Mouse (Mus musculus) hindbrain, embryonic 11.5 days (tissue): ENCODE data around the gene Plin1. TPM values are rescaled to one million over a fixed set of nuclear protein-coding genes. Genes with fewer than 3 reads are reported as not detected.

Experiments
- ATAC-seq: fragments of 200-750 bp; cut with Nextera tagmentation; 2 replicates; pipeline ENCODE4 v1.8.0; 2017; ENCODE audit warnings: mild to moderate bottlenecking, moderate TSS enrichment, moderate library complexity; ENCODE audit not compliant: low FRiP score
- DNase-seq: peaks from one replicate; pipeline ENCODE4 v3.0.0-alpha.2; 2015; ENCODE audit warnings: low spot score
- H3K27ac ChIP-seq: fragments of 300-500 bp; sonication (generic); 2 replicates; pipeline ENCODE4 v1.5.1; 2014; ENCODE audit warnings: mild to moderate bottlenecking, low read depth, low read length
- H3K27me3 ChIP-seq: fragments of 300-500 bp; sonication (generic); 2 replicates; pipeline ENCODE4 v1.6.1; 2014; ENCODE audit warnings: mild to moderate bottlenecking, low read length, moderate library complexity, mixed read lengths; ENCODE audit not compliant: control insufficient read depth, insufficient read depth
- H3K36me3 ChIP-seq: fragments of 300-500 bp; sonication (generic); 2 replicates; pipeline ENCODE4 v1.6.1; 2014; ENCODE audit warnings: mild to moderate bottlenecking, low read length, moderate library complexity, mixed read lengths; ENCODE audit not compliant: control insufficient read depth, insufficient read depth
- H3K4me1 ChIP-seq: fragments of 300-500 bp; sonication (generic); replicated peaks from 2 replicates; pipeline ENCODE4 v1.6.1; 2014; ENCODE audit warnings: low read length, mixed read lengths; ENCODE audit not compliant: control insufficient read depth, insufficient read depth
- H3K4me2 ChIP-seq: fragments of 300-500 bp; sonication (generic); replicated peaks from 2 replicates; pipeline ENCODE4 v1.6.1; 2014; ENCODE audit warnings: mild to moderate bottlenecking, low read depth, low read length
- H3K4me3 ChIP-seq: fragments of 300-500 bp; sonication (generic); 2 replicates; pipeline ENCODE4 v1.5.1; 2014; ENCODE audit warnings: low read depth, low read length
- H3K9ac ChIP-seq: fragments of 300-500 bp; sonication (generic); 2 replicates; pipeline ENCODE4 v1.6.1; 2014; ENCODE audit warnings: low read depth, low read length
- H3K9me3 ChIP-seq: fragments of 300-500 bp; sonication (generic); 2 replicates; pipeline ENCODE4 v1.6.1; 2016; ENCODE audit warnings: low read length; ENCODE audit not compliant: control insufficient read depth
- WGBS: fragments of 180-500 bp; shearing (Covaris S2); extraction: QIAGEN DNeasy Blood & Tissue Kit; methylation state at CpG from one replicate; pipeline ENCODE4 v1.1.7; 2014; 5-methylcytosine and 5-hydroxymethylcytosine counted together
- polyA plus RNA-seq: library from polyadenylated mRNA; unstranded; fragments of >200 nt; fragmentation: Nextera tagmentation; extraction: Ambion mirVana; gene quantifications from 2 replicates; pipeline ENCODE4 v1.2.1, GENCODE M21; 2014

Gene Plin1
- polyA plus RNA-seq, 1 experiment from 2014 or later, result not detected

- no peak overlapping the region for H3K4me3 ChIP-seq
- WGBS, result 81% methylated on average over 16 of the region's 16 CpGs
- DNase-seq (no peak), ATAC-seq (no peak)
- H3K9ac ChIP-seq, result no peak overlapping the region
- H3K27ac ChIP-seq, result no peak overlapping the region
- H3K9me3 ChIP-seq, result no peaks in the 10 kb centered on the region
- no peaks in the 10 kb centered on the region for H3K4me1 ChIP-seq
- no peaks in the 10 kb centered on the region for H3K27me3 ChIP-seq
- H3K36me3 ChIP-seq, result peaks cover 10% of the 10 kb centered on the region
- no peak overlapping the region for H3K4me2 ChIP-seq
These were observed 29.9 kb downstream of the Plin1 start for GRCm38 (mm10) chr7:79702755-79703154.

- no peak overlapping the region for H3K9ac ChIP-seq
- DNase-seq (no peak), ATAC-seq (no peak)
- no peaks in the 10 kb centered on the region for H3K27me3 ChIP-seq
- 91% methylated on average over 8 of the region's 8 CpGs for WGBS
- no peaks in the 10 kb centered on the region for H3K9me3 ChIP-seq
- peaks cover 14% of the 10 kb centered on the region for H3K36me3 ChIP-seq
- no peak overlapping the region for H3K27ac ChIP-seq
- H3K4me1 ChIP-seq, result no peaks in the 10 kb centered on the region
- no peak overlapping the region for H3K4me2 ChIP-seq
- no peak overlapping the region for H3K4me3 ChIP-seq
These were observed 36.2 kb downstream of the Plin1 start for GRCm38 (mm10) chr7:79696495-79696894.

GRCm38 (mm10) chr7:79680231-79680630 is 52.5 kb downstream of the Plin1 start:
- H3K27me3 ChIP-seq, result no peaks in the 10 kb centered on the region
- H3K27ac ChIP-seq, result no peak overlapping the region
- no peak overlapping the region for H3K9ac ChIP-seq
- H3K4me1 ChIP-seq, result no peaks in the 10 kb centered on the region
- DNase-seq (no peak), ATAC-seq (no peak)
- no peak overlapping the region for H3K4me2 ChIP-seq
- H3K4me3 ChIP-seq, result no peak overlapping the region
- H3K36me3 ChIP-seq, result peaks cover 14% of the 10 kb centered on the region
- H3K9me3 ChIP-seq, result no peaks in the 10 kb centered on the region
- WGBS, result 93% methylated on average over 2 of the region's 2 CpGs

GRCm38 (mm10) chr7:79679186-79679585 is 53.5 kb downstream of the Plin1 start:
- no peaks in the 10 kb centered on the region for H3K9me3 ChIP-seq
- H3K36me3 ChIP-seq, result peaks cover 14% of the 10 kb centered on the region
- H3K9ac ChIP-seq, result no peak overlapping the region
- no peak overlapping the region for H3K4me3 ChIP-seq
- no peak overlapping the region for H3K4me2 ChIP-seq
- no peak overlapping the region for H3K27ac ChIP-seq
- ATAC-seq (no peak), DNase-seq (peak; percentile 46)
- no peaks in the 10 kb centered on the region for H3K27me3 ChIP-seq
- no peaks in the 10 kb centered on the region for H3K4me1 ChIP-seq

- no peak overlapping the region for H3K4me2 ChIP-seq
- H3K27ac ChIP-seq, result no peak overlapping the region
- no peak for ATAC-seq
- H3K4me3 ChIP-seq, result no peak overlapping the region
- DNase-seq, result no peak
- 97% methylated on average over 4 of the region's 4 CpGs for WGBS
- H3K36me3 ChIP-seq, result 0 out of 2 replicates have a peak, but pooled peaks cover 5% of the 10 kb centered on the region
- no peaks in the 10 kb centered on the region for H3K27me3 ChIP-seq
- H3K9ac ChIP-seq, result no peak overlapping the region
- H3K4me1 ChIP-seq, result no peaks in the 10 kb centered on the region
- H3K9me3 ChIP-seq, result no peaks in the 10 kb centered on the region
These were observed 61.7 kb downstream of the Plin1 start for GRCm38 (mm10) chr7:79670900-79671604.

Other genes starting within 250 kb of the Plin1 start
- 1.4 and 2.7 TPM in 2 replicates for gene Rhcg, start 115.2 kb downstream of the Plin1 start, polyA plus RNA-seq
- 11.8 and 16.6 TPM in 2 replicates for gene Ticrr, start 72.7 kb downstream of the Plin1 start, polyA plus RNA-seq
- gene Kif7, start 17.2 kb downstream of the Plin1 start, polyA plus RNA-seq, result 2.7 and 3.0 TPM in 2 replicates
- 7.6 and 8.4 TPM in 2 replicates for gene Pex11a, start 10.2 kb upstream of the Plin1 start, polyA plus RNA-seq
- gene Wdr93, start 10.3 kb upstream of the Plin1 start, polyA plus RNA-seq, result 0.19 and 0.60 TPM in 2 replicates
- gene Mesp1, start 60.9 kb upstream of the Plin1 start, polyA plus RNA-seq, result not detected in 2 replicates
- gene Mesp2, start 77.8 kb upstream of the Plin1 start, polyA plus RNA-seq, result 0.42 and 0.78 TPM in 2 replicates
- 4.9 and 6.2 TPM in 2 replicates for gene Anpep, start 128.2 kb upstream of the Plin1 start, polyA plus RNA-seq
- gene Ap3s2, start 187.7 kb upstream of the Plin1 start, polyA plus RNA-seq, result 46.6 and 53.8 TPM in 2 replicates
- gene Arpin, start 202.5 kb upstream of the Plin1 start, polyA plus RNA-seq, result 22.5 and 24.9 TPM in 2 replicates